Mouse (Mus musculus) gastrocnemius, postnatal 10 days (tissue): ENCODE results near the gene Hoxd10. TPM values are rescaled to one million over a fixed set of nuclear protein-coding genes. Genes with fewer than 3 reads are reported as not detected.

Source experiments
- DNase-seq: peaks from one replicate; pipeline ENCODE4 v3.0.0; 2021; ENCODE audit warnings: mixed read lengths
- total RNA-seq, 2 experiments: library from RNA; stranded (reverse); gene quantifications; 2 replicates each; pipeline ENCODE4 v1.2.3; 2021

The Hoxd10 gene
- total RNA-seq, 2 experiments from 2014 or later, result 3.9 to 4.5 TPM

DNA sequence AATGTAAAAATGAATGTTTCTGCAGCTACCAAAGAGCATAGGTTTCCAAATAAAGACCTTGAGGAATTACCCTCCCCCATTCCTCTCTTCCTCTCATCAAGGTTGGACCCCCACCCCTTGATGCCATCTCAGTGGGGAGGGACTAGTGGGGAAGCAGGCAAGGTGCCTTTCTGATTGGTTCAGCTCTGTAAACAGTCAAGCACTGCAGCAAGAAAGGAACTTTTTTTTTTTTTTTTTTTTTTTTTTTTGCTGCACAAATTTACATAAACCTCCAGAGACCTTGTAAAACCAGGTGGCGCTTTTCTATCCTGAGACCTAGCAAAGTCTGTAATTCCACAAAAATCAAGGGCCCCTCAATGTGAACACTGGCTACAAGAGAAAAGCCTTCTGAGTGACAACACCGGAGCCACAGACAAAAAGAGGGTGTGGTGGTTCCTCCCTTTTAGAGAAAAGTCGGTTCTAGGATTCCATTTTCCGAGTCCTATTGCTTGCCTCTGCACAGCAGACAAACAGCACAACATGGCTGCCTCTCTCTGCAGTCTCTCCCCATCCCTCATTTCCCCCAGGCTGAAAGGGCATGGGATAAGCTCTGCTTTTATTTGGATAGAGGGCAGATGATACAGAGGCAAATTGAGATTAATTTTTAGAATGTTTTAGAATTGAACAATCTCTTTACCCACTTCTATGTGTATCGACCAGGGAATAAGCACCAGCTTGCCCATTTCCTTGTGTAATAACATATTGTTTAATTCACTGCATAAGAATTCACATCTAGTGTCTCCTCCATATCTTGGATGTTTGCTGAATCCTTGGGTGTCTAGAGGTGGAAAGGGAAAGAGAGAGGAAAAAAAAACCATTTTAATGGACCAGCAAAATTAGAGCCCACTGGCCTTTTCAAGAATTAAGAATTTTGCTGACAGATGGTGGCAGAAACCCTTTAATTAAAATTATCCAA, 18.0 kb downstream of the Hoxd10 start:
- no peak for DNase-seq

GRCm38 (mm10) chr2:74710929-74711543, 19.3 kb downstream of the Hoxd10 start:
- DNase-seq, result no peak

- peak; percentile 69 for DNase-seq
Measured at GRCm38 (mm10) chr2:74711721-74712621, 20.2 kb downstream of the Hoxd10 start, which contains the start of the genes Hoxd3 and Hoxd4. Hoxd3 (plus strand) TSS chr2:74711927. Hoxd4 (plus strand) TSS chr2:74711929.

- no peak for DNase-seq
Measured at GRCm38 (mm10) chr2:74713239-74714150, 21.8 kb downstream of the Hoxd10 start.

DNA sequence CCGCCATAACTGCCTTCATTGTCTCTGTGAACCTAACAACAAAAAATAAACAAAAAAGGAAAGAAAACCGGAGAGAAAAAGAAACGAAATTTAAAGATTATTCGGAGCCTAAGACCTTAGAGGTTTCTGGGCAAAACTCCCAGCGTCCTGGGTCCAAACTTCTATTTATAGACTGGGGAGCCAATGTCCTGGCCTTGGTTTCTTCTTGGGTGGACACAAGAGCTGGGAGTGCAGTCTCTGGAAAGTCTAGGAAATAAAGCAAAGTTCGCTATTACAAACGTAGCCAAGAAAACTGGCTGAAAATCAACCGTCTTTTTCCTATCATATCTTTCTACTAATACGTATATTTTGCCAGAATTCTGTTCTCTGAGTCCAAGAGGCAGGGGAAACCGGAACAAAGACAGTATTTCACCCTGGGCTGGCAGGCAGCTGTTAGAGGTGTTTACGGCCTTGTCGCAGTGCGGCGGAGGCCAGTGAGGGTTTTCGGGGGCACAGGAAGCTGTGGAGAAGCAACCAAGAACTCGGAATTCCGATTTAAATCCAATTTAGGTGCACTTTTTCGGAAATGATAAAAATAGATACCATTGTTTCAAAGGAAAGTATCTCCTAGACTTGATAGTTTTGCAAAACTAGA, 22.5 kb downstream of the Hoxd10 start:
- no peak for DNase-seq

GRCm38 (mm10) chr2:74714881-74715280, 23.2 kb downstream of the Hoxd10 start:
- no peak for DNase-seq

DNA sequence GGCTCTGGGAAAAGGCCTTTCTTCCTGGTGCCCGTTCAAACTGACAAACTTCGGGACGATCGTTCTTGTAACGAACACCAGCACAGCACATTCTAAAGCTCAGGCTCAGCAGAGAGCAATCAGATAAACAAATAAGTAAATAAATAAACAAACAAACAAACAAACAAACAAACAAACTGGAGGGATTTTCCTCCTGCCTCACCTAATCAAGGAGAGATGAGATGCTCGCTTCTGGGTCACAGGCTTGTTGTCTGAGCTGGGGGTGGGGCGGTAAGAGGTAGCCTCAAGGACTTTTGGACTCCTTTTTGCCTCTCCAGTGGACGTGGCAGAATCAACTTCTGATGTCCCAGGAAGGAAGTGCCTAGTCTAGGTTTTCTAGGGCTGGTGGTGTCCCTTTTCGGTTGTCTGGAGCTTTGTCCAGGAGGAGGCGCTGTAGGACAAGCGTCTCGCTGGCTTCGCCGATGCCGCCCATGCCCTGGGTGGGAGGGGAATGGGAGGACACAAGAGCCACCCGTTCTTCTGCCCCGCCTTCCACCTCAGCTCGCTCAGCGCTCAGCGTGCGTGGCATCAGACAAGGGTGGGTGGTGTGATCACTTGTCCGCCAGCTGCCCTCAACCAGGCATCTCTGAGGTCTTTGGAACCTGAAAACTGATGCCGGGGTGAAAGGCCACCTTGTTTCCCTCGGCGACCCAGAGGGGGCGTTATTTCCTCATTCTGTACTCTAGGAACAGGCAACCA, 23.9 kb downstream of the Hoxd10 start:
- DNase-seq, result peak; percentile 98

DNA sequence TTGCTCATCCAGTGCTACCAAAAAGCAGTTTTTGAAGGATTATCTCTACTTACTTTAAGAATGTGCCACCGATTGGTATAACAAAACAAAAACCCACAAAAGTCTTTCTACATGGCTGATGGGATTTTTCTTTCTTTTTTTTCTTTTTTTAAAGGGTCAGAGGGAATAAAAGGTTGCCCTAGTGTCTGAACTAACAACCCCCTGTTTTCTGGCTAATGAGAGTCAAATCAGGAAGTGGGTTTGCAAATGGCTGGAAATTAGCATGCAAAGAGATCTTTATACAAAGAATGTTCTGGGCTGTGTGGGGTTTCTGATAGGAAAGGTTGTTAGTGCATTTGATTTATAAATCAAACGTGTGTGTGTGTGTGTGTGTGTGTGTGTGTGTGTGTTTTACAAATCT, 28.7 kb downstream of the Hoxd10 start:
- no peak for DNase-seq

- DNase-seq, result no peak
Measured at GRCm38 (mm10) chr2:74720955-74721491, 29.3 kb downstream of the Hoxd10 start.

- DNase-seq, result no peak
Measured at GRCm38 (mm10) chr2:74721882-74722281, 30.2 kb downstream of the Hoxd10 start.

DNA sequence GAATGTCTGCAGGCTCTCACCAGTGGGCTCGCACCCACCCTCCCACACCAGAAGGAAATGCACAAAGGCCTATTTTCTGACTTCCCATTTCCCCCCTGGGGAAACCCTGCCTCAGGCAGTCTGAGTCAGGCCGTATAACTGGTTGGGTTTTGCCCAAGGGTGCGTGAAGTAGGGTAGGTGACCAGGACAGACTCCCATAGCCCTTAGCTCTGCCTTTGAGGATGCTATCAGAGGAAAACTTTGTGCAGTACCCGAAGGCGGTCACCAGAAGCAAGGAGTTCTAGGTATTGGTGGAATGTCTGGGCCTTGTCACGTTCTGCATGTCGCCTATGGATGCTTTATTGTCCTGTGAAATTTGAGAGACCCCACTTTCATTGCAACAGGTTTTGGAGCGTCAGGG, 31.2 kb downstream of the Hoxd10 start:
- DNase-seq, result no peak

DNA sequence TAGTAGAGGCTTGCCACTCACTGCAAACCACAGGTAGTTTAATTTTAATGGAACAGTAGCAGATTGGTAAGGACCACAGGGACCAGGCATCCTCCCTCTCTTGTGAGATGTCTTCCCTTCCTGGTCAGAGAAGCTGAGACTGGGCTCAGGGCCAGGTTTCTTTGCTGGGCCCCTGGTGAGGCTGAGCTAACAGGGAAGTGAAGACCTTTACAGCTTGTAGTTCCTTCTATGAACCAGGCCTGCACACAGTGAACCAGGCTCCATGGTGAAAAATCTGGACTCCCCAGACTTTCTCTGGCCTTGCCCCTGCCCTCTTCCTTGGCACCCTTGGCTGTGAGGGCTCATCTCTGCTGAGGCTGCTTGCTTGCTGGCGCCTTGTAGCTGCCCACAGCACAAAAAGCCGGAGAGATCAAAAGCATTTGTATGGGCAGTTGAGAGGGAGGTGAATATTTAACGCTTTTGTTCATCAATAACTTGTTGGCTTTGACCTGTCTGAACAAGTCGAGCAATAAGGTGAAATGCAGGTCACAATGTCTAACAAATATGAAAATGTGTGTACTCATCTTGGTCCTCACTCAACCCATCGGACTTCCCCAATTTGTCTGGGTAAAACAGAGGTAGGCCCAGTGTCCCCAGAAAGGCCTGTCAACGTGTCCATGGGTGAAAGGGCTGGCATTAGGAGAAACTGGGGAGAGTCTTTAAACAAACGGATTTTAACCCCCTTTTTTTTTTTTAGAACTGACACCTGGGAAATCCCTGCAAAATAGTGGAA, 32.7 kb downstream of the Hoxd10 start:
- no peak for DNase-seq

GRCm38 (mm10) chr2:74725171-74725570, 33.4 kb downstream of the Hoxd10 start:
- DNase-seq, result no peak

DNA sequence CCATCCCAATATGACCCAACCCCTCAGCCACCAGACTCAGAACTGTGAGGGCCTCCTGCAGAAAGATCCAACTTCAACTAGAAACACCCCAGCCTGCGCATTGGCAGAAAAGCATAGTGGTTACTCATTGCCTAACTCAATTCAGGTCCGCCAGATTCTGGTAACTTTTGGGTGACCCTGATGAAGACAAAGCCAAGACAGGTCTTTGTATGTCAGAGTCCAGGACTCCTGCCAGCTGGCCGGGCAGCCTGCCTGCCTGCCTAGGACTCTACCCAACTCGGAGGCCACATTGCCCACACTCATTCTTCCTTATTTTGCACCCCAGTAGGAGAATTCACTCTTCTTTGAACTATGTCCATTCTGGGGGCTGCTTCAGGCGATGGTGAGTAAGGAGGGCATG, 34.8 kb downstream of the Hoxd10 start, which contains the start of gene Gm28230:
TSS of gene Gm28230 (plus strand) at position 178 of the 400 bp plus-strand sequence.
- DNase-seq, result no peak

DNA sequence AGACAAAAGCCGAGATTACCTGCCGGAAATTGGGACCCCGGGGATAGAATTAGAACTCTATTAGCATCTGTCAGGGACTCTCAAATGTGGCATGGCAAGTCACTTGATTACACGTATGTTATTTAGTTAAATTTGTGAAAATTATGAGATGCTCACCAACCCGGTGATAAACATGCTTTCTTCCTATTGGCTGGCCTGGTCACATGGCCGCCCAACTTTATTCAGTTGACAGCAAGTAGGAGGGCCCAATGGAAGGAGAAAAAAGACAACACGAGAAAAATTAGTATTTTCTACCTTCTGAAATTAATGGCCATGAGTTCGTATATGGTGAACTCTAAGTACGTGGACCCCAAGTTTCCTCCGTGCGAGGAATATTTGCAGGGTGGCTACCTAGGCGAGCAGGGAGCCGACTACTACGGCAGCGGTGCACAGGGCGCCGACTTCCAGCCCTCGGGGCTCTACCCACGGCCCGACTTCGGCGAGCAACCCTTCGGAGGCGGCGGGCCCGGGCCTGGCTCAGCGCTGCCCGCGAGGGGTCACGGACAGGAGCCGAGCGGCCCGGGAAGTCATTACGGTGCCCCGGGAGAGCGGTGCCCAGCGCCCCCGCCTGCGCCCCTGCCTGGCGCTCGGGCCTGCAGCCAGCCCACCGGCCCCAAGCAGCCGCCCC, 35.4 kb downstream of the Hoxd10 start:
- DNase-seq, result no peak

DNA sequence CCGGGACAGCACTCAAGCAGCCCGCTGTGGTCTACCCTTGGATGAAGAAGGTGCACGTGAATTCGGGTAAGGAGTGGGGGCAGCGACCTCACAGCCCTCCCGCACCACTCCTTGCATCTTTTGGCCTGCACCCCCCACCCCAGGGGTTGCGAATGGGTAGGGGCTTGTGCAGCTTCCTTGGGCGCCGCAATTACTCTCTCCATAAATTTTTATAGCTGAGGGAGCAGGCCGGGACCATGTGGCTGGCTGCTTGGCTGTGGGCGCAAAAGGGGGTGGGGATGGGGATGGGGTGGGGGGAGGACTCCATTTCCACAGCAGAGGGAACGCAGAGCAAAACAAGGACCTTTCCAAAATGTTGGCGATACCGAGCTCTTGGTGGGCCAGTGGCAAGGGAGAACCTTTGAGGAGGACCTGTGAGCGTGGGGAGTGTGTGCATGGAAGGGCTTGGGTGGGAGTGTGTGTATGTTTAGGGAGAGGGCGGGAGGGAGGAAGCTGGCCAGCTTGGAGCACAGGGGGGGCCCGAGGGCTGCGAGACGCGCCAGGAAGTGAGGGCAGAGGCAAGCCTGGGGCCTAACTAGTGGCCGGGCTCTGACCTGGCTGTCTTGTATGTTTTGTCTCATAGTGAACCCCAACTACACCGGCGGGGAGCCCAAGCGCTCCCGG, 36.0 kb downstream of the Hoxd10 start:
- DNase-seq, result no peak

DNA sequence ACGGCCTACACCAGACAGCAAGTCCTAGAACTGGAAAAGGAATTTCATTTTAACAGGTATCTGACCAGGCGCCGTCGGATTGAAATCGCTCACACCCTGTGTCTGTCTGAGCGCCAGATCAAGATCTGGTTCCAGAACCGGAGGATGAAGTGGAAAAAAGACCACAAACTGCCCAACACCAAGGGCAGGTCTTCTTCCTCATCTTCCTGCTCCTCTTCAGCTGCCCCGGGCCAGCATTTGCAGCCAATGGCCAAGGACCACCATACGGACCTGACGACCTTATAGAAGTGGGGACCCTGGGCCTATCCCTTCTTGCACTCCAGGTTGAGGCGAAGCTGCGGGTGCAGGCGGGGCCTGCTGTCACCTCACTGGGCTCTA, 36.6 kb downstream of the Hoxd10 start:
- DNase-seq, result no peak

- no peak for DNase-seq
Measured at GRCm38 (mm10) chr2:74730331-74730730, 38.6 kb downstream of the Hoxd10 start.
